Mouse (Mus musculus): ENCODE data around the gene Prrc2b. TPM values are rescaled to one million over a fixed set of nuclear protein-coding genes. Genes with fewer than 3 reads are reported as not detected.

Gene Prrc2b
- polyA plus RNA-seq, 1 experiment from 2014 or later = 7.5 TPM

- Histone ChIP-seq H3K9me3 (ENCODE audit: low read length) (no peaks in the 10 kb centered on the region), H3K27me3 (ENCODE audit: insufficient read depth, low read length) (no peaks in the 10 kb centered on the region), H3K4me2 (ENCODE audit: low read depth, low read length) (peak within 1 kb of the TSS; percentile 85), H3K36me3 (replicated peaks; ENCODE audit: insufficient read depth, low read length) (peaks cover 14% of the 10 kb centered on the region), H3K4me3 (ENCODE audit: low read depth, low read length) (peak within 1 kb of the TSS; percentile 95), H3K9ac (replicated peaks) (peak within 1 kb of the TSS; percentile 90), H3K27ac (ENCODE audit: low read depth) (peak within 1 kb of the TSS; percentile 81), H3K4me1 (ENCODE audit: insufficient read depth) (peaks cover 16% of the 10 kb centered on the region)
- TF ChIP-seq EP300 (IDR thresholded peaks at IDR 0.05; ENCODE audit: low read depth) (no peak), CTCF (IDR thresholded peaks at IDR 0.05; ENCODE audit: low read depth) (no peak)
- ATAC-seq (peak; percentile 91), DNase-seq (peak; percentile 92)
- WGBS (ENCODE audit: insufficient replicate concordance) = 1% methylated on average over 58 of the region's 59 CpGs
Measured at GRCm38 (mm10) chr2:32259657-32260417, 109.0 kb downstream of the Prrc2b start, which contains the start of gene Uck1. Gene Uck1, minus strand, starts transcription at chr2:32260159.

- peak overlapping the region; percentile 81; the same call in 1 of the 2 replicates for H3K27ac ChIP-seq (ENCODE audit: low read depth)
- no peaks in the 10 kb centered on the region for H3K9me3 ChIP-seq (ENCODE audit: low read length)
- no peaks in the 10 kb centered on the region for H3K27me3 ChIP-seq (ENCODE audit: insufficient read depth, low read length)
- TF ChIP-seq EP300 (IDR thresholded peaks at IDR 0.05; ENCODE audit: low read depth) = no peak
- TF ChIP-seq CTCF (IDR thresholded peaks at IDR 0.05; ENCODE audit: low read depth) = peak; percentile 67
- peak overlapping the region; percentile 85 for H3K4me2 ChIP-seq (ENCODE audit: low read depth, low read length)
- no peak overlapping the region for H3K4me3 ChIP-seq (ENCODE audit: low read depth, low read length)
- DNase-seq = peak; percentile 77
- no peak for ATAC-seq
- WGBS (ENCODE audit: insufficient replicate concordance) = 23% methylated on average over 4 of the region's 4 CpGs
- H3K36me3 ChIP-seq (replicated peaks; ENCODE audit: insufficient read depth, low read length) = peaks cover 14% of the 10 kb centered on the region
- peaks cover 16% of the 10 kb centered on the region for H3K4me1 ChIP-seq (ENCODE audit: insufficient read depth)
- peak overlapping the region; percentile 90; the same call in 1 of the 2 replicates for H3K9ac ChIP-seq (replicated peaks)
Measured at GRCm38 (mm10) chr2:32260635-32261034, 109.8 kb downstream of the Prrc2b start.

GRCm38 (mm10) chr2:32275823-32276222 is 124.9 kb downstream of the Prrc2b start:
- TF ChIP-seq CTCF (IDR thresholded peaks at IDR 0.05; ENCODE audit: low read depth) (peak; percentile 37; the same call in 1 of the 2 replicates), EP300 (IDR thresholded peaks at IDR 0.05; ENCODE audit: low read depth) (no peak)
- H3K36me3 ChIP-seq (replicated peaks; ENCODE audit: insufficient read depth, low read length) = peaks cover 27% of the 10 kb centered on the region
- 54% methylated on average over 3 of the region's 3 CpGs for WGBS (ENCODE audit: insufficient replicate concordance)
- ATAC-seq (peak; percentile 61; the same call in 1 of the 2 replicates), DNase-seq (no peak)
- H3K9ac ChIP-seq (replicated peaks) = no peak overlapping the region
- H3K27me3 ChIP-seq (ENCODE audit: insufficient read depth, low read length) = no peaks in the 10 kb centered on the region
- no peak overlapping the region for H3K4me2 ChIP-seq (ENCODE audit: low read depth, low read length)
- no peaks in the 10 kb centered on the region for H3K4me1 ChIP-seq (ENCODE audit: insufficient read depth)
- H3K27ac ChIP-seq (ENCODE audit: low read depth) = no peak overlapping the region
- H3K4me3 ChIP-seq (ENCODE audit: low read depth, low read length) = no peak overlapping the region
- H3K9me3 ChIP-seq (ENCODE audit: low read length) = no peaks in the 10 kb centered on the region

GRCm38 (mm10) chr2:32282289-32282688 is 131.4 kb downstream of the Prrc2b start:
- no peaks in the 10 kb centered on the region for H3K27me3 ChIP-seq (ENCODE audit: insufficient read depth, low read length)
- ATAC-seq (no peak), DNase-seq (no peak)
- H3K4me3 ChIP-seq (ENCODE audit: low read depth, low read length) = no peak overlapping the region
- H3K27ac ChIP-seq (ENCODE audit: low read depth) = peak overlapping the region; percentile 26; the same call in 1 of the 2 replicates
- H3K9ac ChIP-seq (replicated peaks) = no peak overlapping the region
- WGBS (ENCODE audit: insufficient replicate concordance) = 46% methylated on average over 2 of the region's 2 CpGs
- TF ChIP-seq CTCF (IDR thresholded peaks at IDR 0.05; ENCODE audit: low read depth) (no peak), EP300 (IDR thresholded peaks at IDR 0.05; ENCODE audit: low read depth) (no peak)
- H3K36me3 ChIP-seq (replicated peaks; ENCODE audit: insufficient read depth, low read length) = peaks cover 44% of the 10 kb centered on the region
- no peaks in the 10 kb centered on the region for H3K9me3 ChIP-seq (ENCODE audit: low read length)
- peaks cover 11% of the 10 kb centered on the region for H3K4me1 ChIP-seq (ENCODE audit: insufficient read depth)
- H3K4me2 ChIP-seq (ENCODE audit: low read depth, low read length) = no peak overlapping the region

GRCm38 (mm10) chr2:32282727-32283126 is 131.8 kb downstream of the Prrc2b start:
- Histone ChIP-seq H3K9me3 (ENCODE audit: low read length) (no peaks in the 10 kb centered on the region), H3K4me2 (ENCODE audit: low read depth, low read length) (no peak overlapping the region), H3K27ac (ENCODE audit: low read depth) (peak overlapping the region; percentile 26; the same call in 1 of the 2 replicates), H3K4me1 (ENCODE audit: insufficient read depth) (peaks cover 11% of the 10 kb centered on the region), H3K27me3 (ENCODE audit: insufficient read depth, low read length) (no peaks in the 10 kb centered on the region), H3K36me3 (replicated peaks; ENCODE audit: insufficient read depth, low read length) (peaks cover 40% of the 10 kb centered on the region), H3K9ac (replicated peaks) (no peak overlapping the region), H3K4me3 (ENCODE audit: low read depth, low read length) (no peak overlapping the region)
- peak; percentile 91 for TF ChIP-seq CTCF (IDR thresholded peaks at IDR 0.05; ENCODE audit: low read depth)
- no peak for TF ChIP-seq EP300 (IDR thresholded peaks at IDR 0.05; ENCODE audit: low read depth)
- 62% methylated on average over 1 of the region's 1 CpGs for WGBS (ENCODE audit: insufficient replicate concordance)
- ATAC-seq (peak; percentile 79), DNase-seq (peak; percentile 71)

- ATAC-seq (no peak), DNase-seq (no peak)
- Histone ChIP-seq H3K27ac (ENCODE audit: low read depth) (no peak overlapping the region), H3K9ac (replicated peaks) (no peak overlapping the region; the same call in 1 of the 2 replicates), H3K36me3 (replicated peaks; ENCODE audit: insufficient read depth, low read length) (peaks cover 27% of the 10 kb centered on the region), H3K4me1 (ENCODE audit: insufficient read depth) (peaks cover 14% of the 10 kb centered on the region), H3K9me3 (ENCODE audit: low read length) (no peaks in the 10 kb centered on the region), H3K4me3 (ENCODE audit: low read depth, low read length) (no peak overlapping the region), H3K27me3 (ENCODE audit: insufficient read depth, low read length) (no peaks in the 10 kb centered on the region), H3K4me2 (ENCODE audit: low read depth, low read length) (no peak overlapping the region)
- 84% methylated on average over 3 of the region's 3 CpGs for WGBS (ENCODE audit: insufficient replicate concordance)
- no peak for TF ChIP-seq CTCF (IDR thresholded peaks at IDR 0.05; ENCODE audit: low read depth)
- no peak for TF ChIP-seq EP300 (IDR thresholded peaks at IDR 0.05; ENCODE audit: low read depth)
Measured at GRCm38 (mm10) chr2:32283986-32284385, 133.1 kb downstream of the Prrc2b start.

Small RNAs within 50 kb of the gene (microRNA-seq; reads per million reads assigned to microRNA genes)
- gene Gm27805 = not detected

Other genes starting within 250 kb of the Prrc2b start
- 0.39 and 0.94 TPM in 2 replicates for gene Aif1l, start 200.9 kb upstream of the Prrc2b start, polyA plus RNA-seq (2015; fragmentation: Nextera tagmentation; extraction: Ambion mirVana)
- 20.8 and 31.2 TPM in 2 replicates for gene Nup214, start 176.6 kb upstream of the Prrc2b start, polyA plus RNA-seq (2015; fragmentation: Nextera tagmentation; extraction: Ambion mirVana)
- 3.8 and 4.3 TPM in 2 replicates for gene Fam78a, start 66.2 kb upstream of the Prrc2b start, polyA plus RNA-seq (2015; fragmentation: Nextera tagmentation; extraction: Ambion mirVana)
- 1.6 and 1.7 TPM in 2 replicates for gene Plpp7, start 55.6 kb upstream of the Prrc2b start, polyA plus RNA-seq (2015; fragmentation: Nextera tagmentation; extraction: Ambion mirVana)
- gene Pomt1, start 85.5 kb downstream of the Prrc2b start, polyA plus RNA-seq (2015; fragmentation: Nextera tagmentation; extraction: Ambion mirVana) = 6.3 and 6.4 TPM in 2 replicates
- gene Uck1, start 109.1 kb downstream of the Prrc2b start, polyA plus RNA-seq (2015; fragmentation: Nextera tagmentation; extraction: Ambion mirVana) = 26.9 and 33.3 TPM in 2 replicates
- gene Golga2, start 136.3 kb downstream of the Prrc2b start, polyA plus RNA-seq (2015; fragmentation: Nextera tagmentation; extraction: Ambion mirVana) = 5.8 and 7.0 TPM in 2 replicates
- 188 and 209 TPM in 2 replicates for gene Swi5, start 137.0 kb downstream of the Prrc2b start, polyA plus RNA-seq (2015; fragmentation: Nextera tagmentation; extraction: Ambion mirVana)
- gene Ciz1, start 201.2 kb downstream of the Prrc2b start, polyA plus RNA-seq (2015; fragmentation: Nextera tagmentation; extraction: Ambion mirVana) = 9.0 and 9.9 TPM in 2 replicates
- 0.06 and 0.25 TPM in 2 replicates for gene Dnm1, start 202.3 kb downstream of the Prrc2b start, polyA plus RNA-seq (2015; fragmentation: Nextera tagmentation; extraction: Ambion mirVana)
- gene 1110008P14Rik, start 230.9 kb downstream of the Prrc2b start, polyA plus RNA-seq (2015; fragmentation: Nextera tagmentation; extraction: Ambion mirVana) = 30.1 and 32.2 TPM in 2 replicates
- gene Lcn2, start 237.2 kb downstream of the Prrc2b start, polyA plus RNA-seq (2015; fragmentation: Nextera tagmentation; extraction: Ambion mirVana) = 411 and 419 TPM in 2 replicates
- 13.8 and 15.7 TPM in 2 replicates for gene Ptges2, start 244.8 kb downstream of the Prrc2b start, polyA plus RNA-seq (2015; fragmentation: Nextera tagmentation; extraction: Ambion mirVana)